Mouse (Mus musculus) megakaryocyte, embryonic 14.5 days (primary cell): Measurements from ENCODE around the gene Dnah17.

Experiments
- FLI1 ChIP-seq: IDR thresholded peaks from 2 replicates; pipeline ENCODE4 v1.6.1; 2012; ENCODE audit warnings: low read length, inconsistent platforms, mixed read lengths
- GATA1 ChIP-seq: IDR thresholded peaks from 3 replicates; pipeline ENCODE4 v1.6.1; 2012; ENCODE audit warnings: mixed read lengths, low read length, inconsistent platforms, borderline replicate concordance

GRCm38 (mm10) chr11:117996066-117996465 lies 134.4 kb downstream of the Dnah17 start:
- TF ChIP-seq GATA1 (no peak), FLI1 (no peak)
